Mouse (Mus musculus) cerebellum, adult 9-10 months (tissue): ENCODE data around the gene Zfp970.
A peak's percentile ranks its signal among the peaks of the same experiment; 100 is the strongest.
"Not testable (repeated sequence)": the region's sequence is repeated elsewhere in the genome, so short reads cannot be mapped to it uniquely, and the experiment has no call there.

Source experiments
- DNase-seq: peaks from one replicate; pipeline ENCODE4 v3.0.0; 2022

The Zfp970 gene

DNA sequence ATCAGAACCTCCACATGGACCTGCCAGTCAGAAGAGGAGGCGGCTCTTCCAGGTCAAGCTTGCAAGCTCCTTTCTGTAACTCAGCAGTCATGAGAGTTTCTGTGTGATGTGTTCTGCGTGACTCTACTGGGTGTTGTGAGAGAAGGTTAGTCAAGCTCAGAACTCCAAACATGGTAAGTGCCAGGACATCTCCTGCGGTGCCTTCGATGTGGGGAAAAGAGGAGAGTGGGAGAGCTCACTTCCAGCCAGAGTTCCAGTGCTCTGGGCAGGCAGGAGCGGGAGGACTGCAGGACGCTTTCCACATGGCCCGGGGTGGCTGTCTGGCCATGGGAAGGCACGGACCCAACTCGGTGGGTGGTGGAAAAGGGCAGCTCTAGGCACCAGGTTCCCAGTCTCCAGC, at the start of gene Zfp970:
Gene Zfp970, plus strand, starts transcription at position 58 of the 400 bp plus-strand sequence.
- peak; percentile 38 for DNase-seq

DNA sequence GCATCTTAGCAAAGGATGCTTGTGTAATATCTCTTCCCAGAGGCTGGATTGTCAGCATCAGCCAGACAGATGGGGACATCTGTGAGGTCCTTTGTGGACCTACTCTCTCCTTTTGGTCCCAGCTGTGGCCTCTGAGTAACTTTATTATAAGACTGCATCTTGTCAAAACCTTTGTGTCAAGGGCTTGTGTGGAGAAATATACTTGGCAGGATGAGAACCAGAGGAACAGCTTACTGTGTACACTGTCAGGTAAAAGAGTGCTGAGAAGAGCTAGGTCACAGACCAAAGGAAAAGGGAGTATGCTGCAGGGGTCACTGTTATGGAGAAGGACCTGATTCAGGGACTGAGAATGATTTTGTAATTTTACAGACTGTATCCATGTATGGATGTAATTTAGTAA, 3.7 kb downstream of the Zfp970 start:
- not testable (repeated sequence) for DNase-seq

DNA sequence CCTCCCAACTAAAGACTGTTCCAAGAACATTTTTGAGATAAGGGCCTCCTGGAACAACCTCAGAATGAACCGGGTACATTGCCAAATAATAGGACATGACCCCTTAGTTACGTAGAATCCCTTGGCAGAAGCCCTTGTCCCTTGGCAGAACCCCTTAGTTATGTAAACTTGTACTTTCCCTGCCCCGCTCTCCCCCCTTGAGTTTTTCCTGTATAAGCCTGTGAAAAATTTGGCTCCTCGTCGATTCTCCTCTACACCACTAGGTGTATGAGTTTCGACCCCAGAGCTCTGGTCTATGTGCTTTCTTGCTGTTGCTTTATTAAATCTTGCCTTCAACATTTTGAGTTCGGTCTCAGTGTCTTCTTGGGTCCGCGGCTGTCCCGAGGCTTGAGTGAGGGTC, 7.7 kb downstream of the Zfp970 start:
- not testable (repeated sequence) for DNase-seq

DNA sequence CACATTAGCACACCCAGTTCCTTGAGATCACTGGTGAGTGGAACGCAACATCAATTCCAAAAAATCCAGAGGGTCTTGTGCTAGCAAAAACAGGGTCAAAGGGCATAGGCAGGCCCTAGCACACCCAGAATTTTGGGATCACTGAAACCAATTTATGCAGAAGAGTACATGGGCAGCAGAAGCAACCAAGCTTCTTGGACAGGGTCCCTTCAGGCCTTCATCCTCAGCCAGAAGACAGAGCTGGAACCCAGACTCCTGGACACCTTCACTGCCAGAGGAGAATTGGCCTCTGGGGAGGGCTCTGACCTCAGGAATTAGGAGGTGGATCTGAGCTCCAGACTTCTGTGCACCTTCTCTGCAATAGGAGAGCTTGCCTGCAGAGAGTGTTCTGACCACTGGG, 17.4 kb downstream of the Zfp970 start:
- not testable (repeated sequence) for DNase-seq

DNA sequence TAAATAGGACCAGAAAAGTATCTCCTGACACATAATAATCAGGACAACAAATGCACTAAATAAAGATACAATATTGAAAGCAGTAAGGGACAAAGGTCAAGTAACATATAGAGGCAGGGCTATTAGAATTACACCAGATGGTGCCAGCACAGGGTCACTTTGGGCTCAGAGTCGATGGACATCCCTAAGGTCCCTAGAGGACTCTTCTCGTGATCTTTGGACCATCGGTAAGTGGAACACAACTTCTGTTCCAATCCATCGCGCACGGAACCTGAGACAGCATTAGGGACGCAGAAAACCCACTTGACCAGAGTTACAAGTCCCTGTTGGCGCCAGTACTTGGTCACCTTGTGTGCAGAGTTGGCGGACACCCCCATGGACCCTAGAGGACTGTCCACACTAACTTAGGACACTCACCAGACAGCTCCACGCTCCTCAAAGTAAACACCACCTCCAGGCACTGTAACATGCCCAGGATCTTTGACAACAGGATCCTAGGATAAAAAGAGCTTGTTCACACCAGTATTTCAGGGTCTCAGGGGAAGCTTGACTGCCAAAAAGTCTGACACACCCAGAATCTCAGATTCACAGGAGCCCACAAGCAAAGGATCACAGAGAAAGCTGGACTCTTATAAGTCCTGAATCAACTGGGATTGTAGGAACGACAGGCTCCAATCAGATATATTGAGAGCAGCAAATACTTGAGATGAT, 18.9 kb downstream of the Zfp970 start:
- DNase-seq: not testable (repeated sequence)

DNA sequence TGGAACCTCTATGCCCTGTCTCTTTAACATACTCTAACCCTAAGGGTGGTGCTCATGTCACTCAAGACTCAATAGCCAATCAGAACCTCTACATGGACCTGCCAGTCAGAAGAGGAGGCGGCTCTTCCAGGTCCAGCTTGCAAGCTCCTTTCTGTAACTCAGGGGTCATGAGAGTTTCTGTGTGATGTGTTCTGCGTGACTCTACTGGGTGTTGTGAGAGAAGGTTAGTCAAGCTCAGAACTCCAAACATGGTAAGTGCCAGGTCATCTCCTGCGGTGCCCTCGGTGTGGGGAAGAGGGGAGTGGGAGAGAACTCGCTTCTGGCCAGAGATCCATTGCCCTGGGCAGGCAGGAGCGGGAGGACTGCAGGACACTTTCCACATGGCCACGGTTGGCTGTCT, 33.5 kb downstream of the Zfp970 start, which contains the start of gene Gm14403:
Gene Gm14403, plus strand, starts transcription at position 149 of the 400 bp plus-strand sequence.
- peak; percentile 74 for DNase-seq

DNA sequence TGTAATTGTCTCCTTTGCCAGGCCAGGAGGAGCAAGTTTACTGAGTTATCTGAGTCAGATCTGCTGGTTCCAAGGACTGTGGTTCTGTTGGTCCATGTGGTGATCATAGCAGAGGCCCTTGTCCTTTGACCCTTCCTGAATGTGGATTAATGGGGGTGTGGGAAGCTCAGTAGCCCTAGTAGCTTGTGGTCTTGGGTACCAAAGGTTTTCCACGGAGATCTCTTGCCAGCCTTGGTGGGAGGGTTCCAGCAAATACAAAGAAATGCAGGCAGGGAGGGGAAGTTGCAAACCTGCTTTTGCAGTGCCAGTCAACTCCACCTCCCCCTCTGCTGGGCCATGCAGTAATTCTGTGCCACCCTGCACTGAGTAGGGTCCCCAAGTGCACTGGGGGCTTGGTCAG, 34.6 kb downstream of the Zfp970 start:
- DNase-seq: not testable (repeated sequence)

DNA sequence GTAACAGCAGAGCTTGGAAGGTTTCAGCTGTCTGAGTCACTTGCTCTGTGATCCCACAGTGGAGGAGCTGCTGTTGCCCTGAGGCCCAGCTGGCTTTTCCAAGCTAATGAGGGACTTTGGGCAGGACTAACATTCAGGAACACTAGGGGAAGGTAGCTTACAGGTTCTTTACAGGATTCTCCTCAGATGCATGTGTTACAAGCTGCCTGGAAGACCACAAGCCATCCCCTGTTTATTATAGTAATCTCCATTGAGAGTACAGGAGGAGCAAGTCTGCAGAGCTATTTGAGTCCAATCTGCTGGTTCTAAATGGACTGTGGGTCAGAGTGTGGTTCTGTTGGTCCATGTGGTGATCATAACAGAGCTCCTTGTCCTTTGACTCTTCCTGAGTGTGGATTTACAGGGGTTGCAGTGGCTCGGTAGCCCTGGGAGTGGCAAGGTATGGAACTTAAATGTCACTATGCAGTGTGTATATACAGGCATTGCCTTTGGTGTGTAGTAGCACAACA, 40.7 kb downstream of the Zfp970 start:
- not testable (repeated sequence) for DNase-seq

DNA sequence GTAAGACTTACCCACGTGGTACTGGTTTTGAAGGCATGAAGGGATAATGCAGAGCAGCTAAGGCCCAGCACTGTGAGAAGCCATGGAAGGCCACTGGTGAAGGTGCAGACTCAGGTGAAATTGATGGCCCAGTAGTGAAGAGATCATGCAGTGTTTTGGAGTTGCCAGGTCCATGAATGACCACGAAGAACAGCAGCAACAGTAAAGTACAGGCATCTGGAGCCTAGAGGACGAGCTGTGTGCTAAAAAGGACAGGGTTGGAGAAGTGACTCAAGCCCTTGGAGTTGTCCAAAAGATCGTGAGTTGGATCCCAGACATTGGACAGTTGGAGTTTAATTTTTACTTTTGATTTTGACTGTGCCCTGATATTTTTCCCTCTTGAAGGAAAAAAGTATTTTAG, 46.8 kb downstream of the Zfp970 start:
- not testable (repeated sequence) for DNase-seq

DNA sequence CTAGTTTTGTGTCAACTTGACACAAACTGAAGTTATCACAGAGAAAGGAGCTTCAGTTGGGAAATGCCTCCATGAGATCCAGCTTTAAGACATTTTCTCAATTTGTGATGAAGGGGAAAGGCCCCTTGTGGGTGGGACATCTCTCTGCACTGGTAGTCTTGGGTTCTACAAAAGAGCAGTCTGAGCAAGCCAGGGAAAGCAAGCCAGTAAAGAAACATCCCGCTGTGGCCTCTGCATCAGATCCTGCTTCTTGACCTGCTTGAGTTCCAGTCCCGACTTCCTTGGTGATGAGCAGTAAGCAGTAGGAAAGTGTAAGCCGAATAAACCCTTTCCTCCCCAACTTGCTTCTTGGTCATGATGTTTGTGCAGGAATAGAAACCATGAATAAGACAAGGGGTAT, 47.4 kb downstream of the Zfp970 start:
- not testable (repeated sequence) for DNase-seq

DNA sequence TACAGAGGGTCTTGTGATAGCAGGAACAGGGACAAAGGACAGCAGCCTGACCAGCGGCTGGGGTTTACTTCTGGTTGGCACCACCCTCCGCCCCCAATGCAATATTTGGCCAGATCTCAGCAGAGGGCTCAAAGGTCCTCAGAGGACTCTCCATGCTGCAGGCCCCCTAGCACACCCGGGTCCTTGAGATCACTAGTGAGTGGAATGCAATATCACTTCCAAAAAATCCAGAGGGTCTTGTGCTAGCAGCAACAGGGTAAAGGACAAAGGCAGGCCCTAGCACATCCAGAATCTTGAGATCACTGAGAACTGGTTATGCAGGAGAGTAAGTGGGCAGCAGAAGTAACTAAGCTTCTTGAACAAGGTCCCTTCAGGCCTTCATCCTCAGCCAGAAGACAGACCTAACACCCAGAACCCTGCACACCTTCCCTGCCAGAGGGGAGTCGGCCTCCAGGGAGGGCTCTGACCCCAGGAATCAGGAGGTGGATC, 49.5 kb downstream of the Zfp970 start:
- not testable (repeated sequence) for DNase-seq

DNA sequence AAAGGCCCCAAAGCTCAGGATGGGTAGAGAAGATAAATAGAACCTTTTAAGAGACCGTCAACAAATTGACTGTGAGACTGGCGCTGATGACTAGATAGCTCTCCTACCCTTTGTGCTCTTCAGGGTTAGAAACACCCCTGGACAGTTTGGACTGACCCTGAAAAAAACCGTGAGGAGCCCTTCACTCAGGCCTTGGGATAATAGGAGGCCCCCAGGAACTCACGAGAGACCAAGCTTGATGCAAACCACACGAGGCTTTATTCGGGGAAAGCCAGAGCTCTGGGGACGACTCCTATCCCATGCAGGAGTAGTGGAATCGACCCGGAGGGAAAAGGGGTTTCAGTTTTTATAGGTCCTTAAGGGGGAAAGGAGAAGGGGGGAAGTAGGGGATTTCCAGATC, 53.2 kb downstream of the Zfp970 start:
- DNase-seq: not testable (repeated sequence)

DNA sequence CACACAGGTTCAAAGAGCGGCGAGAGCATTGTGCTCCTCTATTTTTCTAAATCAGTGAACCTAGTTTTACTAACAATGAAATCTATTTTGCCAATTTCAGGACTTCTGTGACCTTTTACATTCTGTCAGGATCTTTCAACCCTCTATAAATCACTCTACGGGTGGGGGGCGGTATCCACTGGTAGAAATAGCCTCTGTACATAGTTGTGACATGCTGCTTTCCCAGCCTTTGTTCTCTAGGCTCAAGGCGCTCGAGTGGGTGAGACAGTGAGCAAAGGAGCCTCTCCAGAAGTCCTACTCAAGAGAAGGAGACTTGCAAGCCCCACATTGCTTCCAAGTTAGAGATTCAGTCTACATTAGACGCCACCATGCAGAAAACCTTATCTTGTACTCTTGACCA, 53.8 kb downstream of the Zfp970 start:
- DNase-seq: not testable (repeated sequence)

DNA sequence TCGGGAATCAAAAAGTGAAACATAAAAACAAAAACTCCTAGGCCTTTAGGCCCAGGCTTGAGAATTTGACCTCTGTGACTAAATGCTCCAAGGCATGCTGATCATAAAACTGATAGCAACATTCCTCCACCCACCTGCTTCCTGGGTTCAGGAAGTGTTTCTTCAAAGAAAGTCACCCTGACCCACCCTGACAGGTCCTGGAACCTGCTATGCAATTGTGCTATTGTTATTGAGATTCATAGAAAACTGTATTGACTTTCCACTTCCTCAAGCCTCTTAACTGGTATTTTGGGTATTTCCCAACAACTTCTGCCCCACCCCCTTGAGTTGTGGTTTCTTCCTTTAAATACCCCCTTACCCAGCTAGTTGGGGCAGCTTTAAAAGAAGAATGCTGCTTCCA, 54.4 kb downstream of the Zfp970 start:
- not testable (repeated sequence) for DNase-seq

DNA sequence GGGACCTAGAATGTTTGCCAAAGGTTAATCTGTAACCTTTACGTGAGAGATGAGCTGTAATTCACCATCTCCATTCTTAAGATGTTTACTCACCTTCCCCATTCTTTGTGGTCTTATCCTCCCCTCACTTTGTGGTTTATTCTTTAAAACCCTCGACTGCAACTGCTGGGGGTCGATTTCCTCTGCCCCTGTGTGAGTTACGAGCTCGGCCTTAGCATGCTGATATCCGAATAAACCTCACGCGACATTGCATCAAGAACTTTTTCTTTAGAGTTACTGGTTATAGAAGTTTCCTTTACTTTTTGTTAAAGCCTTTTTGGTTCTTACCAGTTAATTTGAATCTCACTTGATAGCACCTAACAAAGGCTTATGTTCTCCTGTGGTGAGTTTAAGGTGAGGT, 55.5 kb downstream of the Zfp970 start:
- DNase-seq: no peak

DNA sequence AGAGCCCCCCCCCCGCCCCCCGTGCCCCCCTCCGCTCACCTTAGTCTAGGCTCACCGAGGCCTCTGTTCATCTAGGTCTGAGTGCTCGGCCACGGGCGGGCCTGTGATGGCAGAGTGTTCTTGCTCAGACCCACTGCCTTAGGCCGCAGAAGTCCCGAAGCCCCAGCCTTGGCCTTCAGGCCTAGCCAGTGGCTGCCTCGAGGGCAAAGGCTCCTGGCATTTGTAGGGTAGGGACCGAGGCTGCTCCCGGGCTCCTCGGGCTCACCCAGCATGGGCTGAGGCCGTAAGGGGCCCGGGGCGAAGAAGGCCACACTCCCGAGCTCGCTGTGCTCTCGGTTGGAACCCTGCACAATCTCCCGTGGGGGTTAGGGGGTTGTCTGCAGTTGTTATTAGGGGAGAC, 58.5 kb downstream of the Zfp970 start:
- no peak for DNase-seq

DNA sequence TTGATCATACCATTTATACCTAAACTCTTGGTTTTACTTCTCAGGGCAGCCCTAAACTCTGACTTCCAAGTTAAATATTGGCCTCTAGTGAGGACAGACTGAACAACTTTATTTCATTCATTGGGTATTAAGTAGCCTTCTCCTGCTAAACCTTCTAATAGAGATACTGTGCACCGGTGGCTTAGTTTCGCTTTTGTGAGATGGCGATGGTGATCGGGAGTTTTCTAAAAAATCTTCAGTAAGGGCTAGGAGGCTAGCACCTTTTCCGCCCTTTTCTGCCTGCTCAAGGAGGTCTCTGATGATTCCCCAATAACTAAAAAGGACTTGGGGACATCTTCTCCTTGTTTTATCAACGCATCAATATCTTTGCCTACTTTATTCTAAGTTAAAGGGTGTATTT, 59.1 kb downstream of the Zfp970 start:
- DNase-seq: not testable (repeated sequence)

DNA sequence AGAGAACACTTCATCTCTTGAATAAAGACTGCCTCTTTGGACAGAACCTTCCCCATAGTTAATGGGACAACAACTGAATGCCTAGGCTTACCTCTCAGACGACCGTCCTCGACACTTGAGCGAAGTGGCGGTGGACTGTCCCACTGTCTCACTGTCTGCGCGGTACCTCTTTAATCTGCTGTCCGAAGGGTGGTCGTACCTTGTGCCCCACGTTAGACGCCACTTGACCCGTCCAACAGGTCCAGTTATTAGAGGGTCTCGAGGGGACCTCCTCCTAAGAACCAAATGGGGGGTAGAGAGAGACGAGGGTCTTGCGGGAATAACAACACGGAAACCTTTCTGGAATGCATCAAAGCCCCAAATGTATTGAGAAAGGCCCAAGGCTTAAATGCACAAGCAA, 59.6 kb downstream of the Zfp970 start:
- DNase-seq: not testable (repeated sequence)
